Mouse (Mus musculus) induced T-regulatory cell, adult 2 months (primary cell): ENCODE data around the gene Mrps6.

ENCODE experiments used
- DNase-seq: peaks from one replicate; pipeline ENCODE4 v3.0.0-alpha.2; 2012; ENCODE audit warnings: low read depth

Gene Mrps6

GRCm38 (mm10) chr16:92057852-92058643, at the start of gene Mrps6, which contains the start of the genes Gm49711 and Slc5a3:
Gene Mrps6, plus strand, starts transcription at chr16:92058270.
Gene Gm49711, plus strand, starts transcription at chr16:92058316.
Gene Slc5a3, plus strand, starts transcription at chr16:92058322.
- peak; percentile 91 for DNase-seq

- no peak for DNase-seq
Observed at GRCm38 (mm10) chr16:92009586-92009985, 48.5 kb upstream of the Mrps6 start.

- no peak for DNase-seq
Observed at GRCm38 (mm10) chr16:92016792-92017191, 41.3 kb upstream of the Mrps6 start.

GRCm38 (mm10) chr16:92019141-92020118, 38.6 kb upstream of the Mrps6 start:
- DNase-seq: peak; percentile 64

- DNase-seq: no peak
Observed at GRCm38 (mm10) chr16:92021656-92022400, 36.2 kb upstream of the Mrps6 start.

- no peak for DNase-seq
Observed at GRCm38 (mm10) chr16:92022494-92023283, 35.4 kb upstream of the Mrps6 start.

- no peak for DNase-seq
Observed at GRCm38 (mm10) chr16:92033286-92033685, 24.8 kb upstream of the Mrps6 start.

GRCm38 (mm10) chr16:92034676-92035075, 23.4 kb upstream of the Mrps6 start:
- no peak for DNase-seq

- DNase-seq: no peak
Observed at GRCm38 (mm10) chr16:92036701-92037100, 21.4 kb upstream of the Mrps6 start.

GRCm38 (mm10) chr16:92037891-92038607, 20.0 kb upstream of the Mrps6 start:
- no peak for DNase-seq

- DNase-seq: no peak
Observed at GRCm38 (mm10) chr16:92039421-92039820, 18.6 kb upstream of the Mrps6 start.

- DNase-seq: no peak
Observed at GRCm38 (mm10) chr16:92039966-92040365, 18.1 kb upstream of the Mrps6 start.

- no peak for DNase-seq
Observed at GRCm38 (mm10) chr16:92051777-92052310, 6.2 kb upstream of the Mrps6 start.

- DNase-seq: no peak
Observed at GRCm38 (mm10) chr16:92052569-92052968, 5.5 kb upstream of the Mrps6 start.

GRCm38 (mm10) chr16:92056711-92057110, 1.4 kb upstream of the Mrps6 start:
- no peak for DNase-seq

- DNase-seq: no peak
Observed at GRCm38 (mm10) chr16:92057456-92057851, 616 bp upstream of the Mrps6 start.

GRCm38 (mm10) chr16:92058644-92059620, 862 bp downstream of the Mrps6 start:
- peak; percentile 78 for DNase-seq

GRCm38 (mm10) chr16:92060213-92060612, 2.1 kb downstream of the Mrps6 start:
- DNase-seq: no peak

- no peak for DNase-seq
Observed at GRCm38 (mm10) chr16:92061586-92061985, 3.5 kb downstream of the Mrps6 start.
